Mouse (Mus musculus) subcutaneous adipose tissue, adult 2 months (tissue): Measurements from ENCODE around the gene Dmrta2. TPM values are rescaled to one million over a fixed set of nuclear protein-coding genes. Genes with fewer than 3 reads are reported as not detected.

Experiments
- polyA plus RNA-seq: library from polyadenylated mRNA; depleted of rRNA; stranded (reverse); fragments of >200 nt; gene quantifications from 2 replicates; pipeline ENCODE4 v1.2.3, GENCODE M21; 2012; ENCODE audit warnings: low replicate concordance; rRNA removed

Dmrta2 gene
- 0.16 and 0.33 TPM in 2 replicates for polyA plus RNA-seq

DNA sequence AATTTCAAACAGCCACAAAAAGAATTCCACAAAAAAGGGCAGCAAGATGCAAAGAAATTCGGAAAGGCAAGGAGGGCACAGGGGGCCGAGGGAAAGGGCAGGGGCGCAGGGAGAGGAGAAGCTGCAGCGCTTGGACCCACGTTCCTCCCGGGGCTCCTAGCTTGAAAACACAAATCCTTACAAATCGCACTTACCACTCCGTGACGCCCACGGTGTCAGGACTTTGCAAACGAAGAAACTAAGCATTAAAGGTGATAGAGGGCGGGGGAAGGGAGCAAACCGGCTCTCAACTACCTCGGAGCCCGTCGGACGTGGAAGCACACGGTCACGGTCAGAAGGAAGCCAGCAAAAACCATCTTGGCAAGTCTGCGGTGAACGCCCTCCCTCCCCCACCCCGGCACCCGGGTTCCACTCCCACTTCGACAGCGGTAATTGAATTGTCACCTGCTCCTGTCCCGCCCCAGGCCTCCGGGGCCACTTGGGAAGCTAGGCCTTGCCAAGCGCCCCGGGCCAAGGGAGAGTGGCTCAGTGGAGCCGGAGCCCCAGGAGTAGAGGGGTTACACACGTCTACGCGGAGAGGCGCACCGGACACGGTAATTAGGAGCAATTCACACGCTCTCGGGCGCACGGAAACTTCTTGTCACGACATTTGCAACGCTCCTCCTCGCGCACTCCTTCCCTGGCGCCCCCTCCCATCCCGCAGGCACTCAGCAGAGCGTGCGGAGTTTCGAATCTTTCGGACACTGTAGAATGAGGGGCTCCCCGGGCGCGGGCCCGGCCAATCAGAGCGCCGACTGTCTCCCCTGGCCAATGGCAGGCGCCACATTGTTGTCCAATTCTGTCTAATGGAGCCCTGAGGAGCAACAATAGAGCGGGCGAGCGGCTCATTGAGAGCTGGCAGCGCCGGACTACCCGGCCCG, at the start of gene Dmrta2:
TSS of gene Dmrta2 (plus strand) at position 906 of the 920 bp plus-strand sequence.

